In the genomic region with DNA sequence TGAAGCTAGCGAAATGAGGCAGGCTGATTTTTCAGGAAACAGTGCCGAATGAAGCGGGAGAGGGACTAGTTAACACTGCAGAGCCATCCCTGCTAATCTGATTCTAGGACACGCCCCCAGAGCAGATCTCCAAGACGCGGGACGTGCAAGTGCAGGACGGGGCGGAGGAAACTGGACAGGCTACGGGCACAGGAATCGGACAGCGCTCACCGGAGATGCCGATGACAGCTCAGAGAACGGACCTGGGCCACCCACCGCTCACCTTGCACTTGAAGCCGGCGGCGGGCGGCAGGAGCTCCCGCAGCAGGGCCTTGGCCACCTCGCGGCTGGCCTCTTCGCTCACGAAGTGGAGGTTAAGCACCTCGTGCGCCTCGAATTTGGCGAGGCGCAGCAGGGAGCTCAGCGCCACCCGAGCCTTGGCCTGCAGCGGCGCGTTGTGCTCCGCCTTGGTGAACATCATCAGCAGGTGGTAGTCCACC, we compare ENCODE assay signal across 8 mouse cellular contexts. TPM values are rescaled to one million over a fixed set of nuclear protein-coding genes. Genes with fewer than 3 reads are reported as not detected.
DNase-seq lines count a peak whose midpoint lies in the region; ATAC-seq lines count a peak whose summit lies in the region.

No protein-coding gene starts in this region.

- no peaks in the 10 kb centered on the region for H3K9me3 ChIP-seq in erythroblast, embryonic 14.5 days (ENCODE audit: control insufficient read depth, low read length)

- DNase-seq in cerebellum, postnatal 25 days: peak; percentile 78 to 80
- peak; percentile 69 for DNase-seq in gastrocnemius, postnatal 14 days
- DNase-seq in left cerebral cortex, postnatal 4 days: peak; percentile 66
- DNase-seq in mesoderm, embryonic 11.5 days (ENCODE audit: low read depth, low spot score): peak; percentile 71
- peak; percentile 53 for DNase-seq in right cerebral cortex, postnatal 4 days

- ATAC-seq in erythroblast, adult 5-6 weeks (replicated peaks; ENCODE audit: low FRiP score, poor library complexity, severe bottlenecking): no peak
- ATAC-seq in inflammation-experienced regulatory T-cells, adult 6 months: peak; percentile 27

- H3K4me1 ChIP-seq in erythroblast, embryonic 14.5 days (ENCODE audit: control insufficient read depth): peaks cover 25% of the 10 kb centered on the region

- peaks cover 3% of the 10 kb centered on the region for H3K36me3 ChIP-seq in erythroblast, embryonic 14.5 days (ENCODE audit: control insufficient read depth)

- H3K27me3 ChIP-seq in erythroblast, embryonic 14.5 days (ENCODE audit: control insufficient read depth): no peaks in the 10 kb centered on the region

- intact Hi-C loops in gastrocnemius, postnatal 14 days (cut with DNase I; ENCODE audit: low total_unique reads): no loop called here
- intact Hi-C loops in left cerebral cortex, postnatal 4 days (cut with DNase I): no loop called here

- H3K4me3 ChIP-seq in erythroblast, embryonic 14.5 days (replicated peaks): peak overlapping the region; percentile 75

RNA-seq across cellular contexts. Expression of a gene that starts 0.6 kb away (rescaled TPM):
- polyA plus RNA-seq in erythroblast, embryonic 14.5 days (2012): 0.01 and 0.04 TPM in 2 replicates
- total RNA-seq in erythroblast, adult 5-6 weeks (2015; ENCODE audit: low replicate concordance): 0.38 and 2.5 TPM in 2 replicates
- total RNA-seq in erythroblast, adult 5-6 weeks (2017; ENCODE audit: low replicate concordance): 0.98 and 1.2 TPM in 2 replicates
- 1 to 10 TPM; 4.8 to 6.6 TPM for total RNA-seq in gastrocnemius, postnatal 14 days (2021)
- 10 to 100 TPM in 2 of 3 experiments, 1 to 10 TPM in 1; 5.3 to 17.0 (median 16.5) TPM for polyA plus RNA-seq in inflammation-experienced regulatory T-cells, adult 6 months (2017; shearing (Covaris generic))
- 10 to 100 TPM; 19.7 to 22.7 TPM for total RNA-seq in left cerebral cortex, postnatal 4 days (2021)
